Mouse (Mus musculus) stomach, postnatal 0 days (tissue): ENCODE data around the gene Hist1h2bj. TPM values are rescaled to one million over a fixed set of nuclear protein-coding genes. Genes with fewer than 3 reads are reported as not detected.

ENCODE experiments used
- ATAC-seq: fragments of 200-750 bp; cut with Nextera tagmentation; 2 replicates; pipeline ENCODE4 v1.8.0; 2017; ENCODE audit not compliant: low FRiP score, low TSS enrichment
- DNase-seq: peaks from one replicate; pipeline ENCODE4 v3.0.0-alpha.2; 2016; ENCODE audit warnings: low spot score
- H3K27ac ChIP-seq: fragments of 300-500 bp; sonication (generic); replicated peaks from 2 replicates; pipeline ENCODE4 v1.5.1; 2014; ENCODE audit warnings: mild to moderate bottlenecking, control low read depth
- H3K27me3 ChIP-seq: fragments of 300-500 bp; sonication (generic); 2 replicates; pipeline ENCODE4 v1.6.1; 2014; ENCODE audit warnings: low read length; ENCODE audit not compliant: control insufficient read depth, insufficient read depth
- H3K36me3 ChIP-seq: fragments of 300-500 bp; sonication (generic); 2 replicates; pipeline ENCODE4 v1.6.1; 2014; ENCODE audit warnings: low read length, mixed read lengths; ENCODE audit not compliant: control insufficient read depth, insufficient read depth
- H3K4me1 ChIP-seq: fragments of 300-500 bp; sonication (generic); replicated peaks from 2 replicates; pipeline ENCODE4 v1.6.1; 2014; ENCODE audit warnings: antibody characterized with exemption; ENCODE audit not compliant: control insufficient read depth, insufficient read depth
- H3K4me2 ChIP-seq: fragments of 300-500 bp; sonication (generic); replicated peaks from 2 replicates; pipeline ENCODE4 v1.6.1; 2014; ENCODE audit warnings: low read depth, mild to moderate bottlenecking, control low read depth, moderate library complexity
- H3K4me3 ChIP-seq: fragments of 300-500 bp; sonication (generic); 2 replicates; pipeline ENCODE4 v1.5.1; 2014; ENCODE audit warnings: low read depth, low read length, control low read depth
- H3K9ac ChIP-seq: fragments of 300-500 bp; sonication (generic); 2 replicates; pipeline ENCODE4 v1.6.1; 2014; ENCODE audit warnings: mild to moderate bottlenecking, low read length, control low read depth, mixed read lengths
- H3K9me3 ChIP-seq: fragments of 300-500 bp; sonication (generic); 2 replicates; pipeline ENCODE4 v1.6.1; 2016; ENCODE audit warnings: low read length; ENCODE audit not compliant: control insufficient read depth
- CTCF ChIP-seq: IDR thresholded peaks from 2 replicates; pipeline ENCODE4 v1.5.1; 2016; ENCODE audit warnings: antibody characterized with exemption, low read depth, mild to moderate bottlenecking, moderate library complexity
- EP300 ChIP-seq: optimal IDR thresholded peaks from 2 replicates; pipeline ENCODE3; 2016; ENCODE audit warnings: antibody characterized with exemption
- WGBS: fragments of 180-500 bp; shearing (Covaris S2); extraction: QIAGEN DNeasy Blood & Tissue Kit; methylation state at CpG from one replicate; pipeline ENCODE4 v1.1.7; 2014; 5-methylcytosine and 5-hydroxymethylcytosine counted together
- polyA plus RNA-seq: library from polyadenylated mRNA; unstranded; fragments of >200 nt; fragmentation: Nextera tagmentation; extraction: Ambion mirVana; gene quantifications from 2 replicates; pipeline ENCODE4 v1.2.1, GENCODE M21; 2015

Hist1h2bj gene
- polyA plus RNA-seq, 1 experiment from 2014 or later: 3.7 TPM

DNA sequence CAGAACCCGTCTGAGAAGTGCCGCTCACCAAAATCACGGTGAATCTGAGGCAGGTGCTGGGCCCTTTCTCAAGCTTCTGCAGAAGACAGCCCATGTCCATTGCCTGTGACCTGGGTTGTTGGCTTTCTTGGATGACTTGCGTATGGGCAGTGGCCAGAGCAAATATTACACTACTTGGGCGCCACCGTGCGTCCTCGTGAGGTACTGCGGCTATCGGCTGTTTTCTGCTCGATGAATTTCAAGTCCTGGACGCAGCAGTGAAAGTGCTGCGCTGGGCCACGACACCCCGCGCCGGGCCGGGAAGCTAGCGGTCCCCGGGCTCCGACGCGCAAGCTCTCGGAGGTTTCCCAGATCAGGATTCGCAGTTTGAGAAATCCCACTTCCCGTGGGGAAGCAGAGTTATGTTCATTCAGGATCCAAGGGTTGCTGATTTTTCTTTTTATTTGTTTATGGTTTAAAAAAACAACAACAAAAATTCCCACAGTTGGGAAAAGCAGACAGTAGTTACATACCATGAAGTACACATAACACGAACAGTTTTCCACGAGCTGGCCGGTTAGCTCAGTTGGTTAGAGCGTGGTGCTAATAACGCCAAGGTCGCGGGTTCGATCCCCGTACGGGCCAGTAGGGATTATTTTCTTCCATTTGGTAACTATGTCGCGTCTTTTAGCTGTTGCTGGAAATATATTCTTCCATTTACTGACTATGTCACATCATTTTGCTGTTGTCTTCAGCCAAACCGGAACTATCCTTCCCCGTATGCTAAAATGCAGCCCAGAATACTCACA, 14.1 kb upstream of the Hist1h2bj start:
- peak; percentile 95 for DNase-seq
- no peaks in the 10 kb centered on the region for H3K9me3 ChIP-seq
- no peaks in the 10 kb centered on the region for H3K4me1 ChIP-seq
- peak overlapping the region; percentile 78; the same call in 1 of the 2 replicates for H3K27ac ChIP-seq
- H3K27me3 ChIP-seq: no peaks in the 10 kb centered on the region
- no peaks in the 10 kb centered on the region for H3K36me3 ChIP-seq
- peak overlapping the region; percentile 49 for H3K4me3 ChIP-seq
- peak; percentile 86 for ATAC-seq
- TF ChIP-seq EP300 (no peak), CTCF (peak; percentile 96)
- H3K9ac ChIP-seq: 0 out of 2 replicates have a peak overlapping the region, but pooled peaks have one; percentile 54
- 2% methylated on average over 40 of the region's 40 CpGs for WGBS
- peak overlapping the region; percentile 65 for H3K4me2 ChIP-seq

- H3K36me3 ChIP-seq: no peaks in the 10 kb centered on the region
- no peak overlapping the region for H3K27ac ChIP-seq
- ATAC-seq (no peak), DNase-seq (no peak)
- no peak for TF ChIP-seq CTCF
- no peak for TF ChIP-seq EP300
- H3K4me2 ChIP-seq: no peak overlapping the region
- no peak overlapping the region for H3K4me3 ChIP-seq
- no peaks in the 10 kb centered on the region for H3K27me3 ChIP-seq
- WGBS: 41% methylated on average over 8 of the region's 8 CpGs
- no peak overlapping the region for H3K9ac ChIP-seq
- H3K4me1 ChIP-seq: no peaks in the 10 kb centered on the region
- H3K9me3 ChIP-seq: no peaks in the 10 kb centered on the region
Measured at GRCm38 (mm10) chr13:22029928-22030327, 13.1 kb upstream of the Hist1h2bj start.

DNA sequence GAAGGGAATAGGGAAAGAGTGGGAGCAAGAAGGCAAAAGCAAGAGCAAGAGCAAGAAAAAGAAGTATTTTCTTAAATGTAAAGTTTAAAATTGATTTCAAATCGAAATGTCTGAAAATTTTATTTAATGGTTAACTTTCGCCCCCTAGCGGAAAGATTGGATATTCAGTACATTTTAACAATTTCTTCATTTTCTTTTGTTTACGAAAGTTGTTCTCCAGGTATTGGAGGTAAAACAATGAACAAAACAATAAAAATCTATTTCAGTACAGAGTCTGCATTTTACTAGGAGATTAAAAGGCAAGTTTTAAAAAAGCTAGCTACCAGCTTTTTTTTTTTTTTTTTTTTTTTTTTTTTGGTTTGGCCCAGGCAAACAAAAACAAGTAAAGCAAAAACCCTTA, 12.5 kb upstream of the Hist1h2bj start:
- H3K4me3 ChIP-seq: no peak overlapping the region
- no peak overlapping the region for H3K27ac ChIP-seq
- no peaks in the 10 kb centered on the region for H3K4me1 ChIP-seq
- DNase-seq (no peak), ATAC-seq (no peak)
- TF ChIP-seq CTCF (peak; percentile 66), EP300 (no peak)
- no peaks in the 10 kb centered on the region for H3K27me3 ChIP-seq
- H3K9me3 ChIP-seq: no peaks in the 10 kb centered on the region
- H3K36me3 ChIP-seq: no peaks in the 10 kb centered on the region
- H3K9ac ChIP-seq: no peak overlapping the region
- no peak overlapping the region for H3K4me2 ChIP-seq
- 6% methylated on average over 4 of the region's 4 CpGs for WGBS

DNA sequence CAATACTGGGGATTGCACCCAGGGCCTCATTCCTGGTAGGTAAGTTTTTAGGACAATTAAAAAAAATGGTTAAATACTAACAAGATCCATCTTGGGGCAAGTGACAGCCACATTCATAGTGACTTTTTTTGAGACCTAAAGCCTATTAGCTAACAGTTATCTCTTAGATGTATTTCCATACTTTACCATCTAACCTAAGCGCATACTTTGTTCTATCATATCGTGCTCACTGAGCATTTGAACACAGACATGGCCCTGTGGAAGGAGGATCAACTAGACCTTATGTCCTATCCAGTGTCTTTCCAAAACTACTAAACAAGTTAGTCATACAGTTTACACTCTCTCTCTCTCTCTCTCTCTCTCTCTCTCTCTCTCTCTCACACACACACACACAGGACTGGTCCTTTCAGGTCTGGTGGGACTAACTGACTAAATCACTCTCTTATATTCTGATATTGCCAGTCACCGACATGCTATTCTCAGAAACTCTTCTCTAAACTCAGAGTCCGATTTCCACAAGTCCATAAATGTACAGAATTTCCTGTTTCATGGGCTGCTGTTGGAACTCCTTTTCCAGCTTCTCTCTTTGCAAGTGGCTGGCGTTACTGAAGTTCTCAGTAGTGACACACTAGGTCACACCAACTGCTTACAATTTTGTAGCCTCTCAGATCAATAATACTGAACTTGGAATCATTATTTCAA, 9.1 kb upstream of the Hist1h2bj start:
- Histone ChIP-seq H3K27me3 (no peaks in the 10 kb centered on the region), H3K36me3 (no peaks in the 10 kb centered on the region), H3K4me2 (no peak overlapping the region), H3K9me3 (no peaks in the 10 kb centered on the region), H3K27ac (no peak overlapping the region), H3K4me3 (no peak overlapping the region), H3K9ac (no peak overlapping the region), H3K4me1 (no peaks in the 10 kb centered on the region)
- ATAC-seq: no peak
- TF ChIP-seq EP300 (no peak), CTCF (no peak)
- no peak for DNase-seq
- WGBS: 39% methylated on average over 5 of the region's 5 CpGs

- no peaks in the 10 kb centered on the region for H3K9me3 ChIP-seq
- no peaks in the 10 kb centered on the region for H3K27me3 ChIP-seq
- H3K27ac ChIP-seq: peak overlapping the region; percentile 25; the same call in 1 of the 2 replicates
- WGBS: 2% methylated on average over 9 of the region's 14 CpGs
- TF ChIP-seq CTCF (no peak), EP300 (no peak)
- no peaks in the 10 kb centered on the region for H3K36me3 ChIP-seq
- ATAC-seq (peak; percentile 1; the same call in 1 of the 2 replicates), DNase-seq (peak; percentile 36)
- no peaks in the 10 kb centered on the region for H3K4me1 ChIP-seq
- H3K9ac ChIP-seq: peak overlapping the region; percentile 43; the same call in 1 of the 2 replicates
- peak overlapping the region; percentile 29 for H3K4me3 ChIP-seq
- H3K4me2 ChIP-seq: peak overlapping the region; percentile 58
Measured at GRCm38 (mm10) chr13:22034443-22035266, 8.4 kb upstream of the Hist1h2bj start.
